Mouse (Mus musculus): ENCODE data around the gene Gm12394. TPM values are rescaled to one million over a fixed set of nuclear protein-coding genes. Genes with fewer than 3 reads are reported as not detected.
"Not testable (repeated sequence)": the region's sequence is repeated elsewhere in the genome, so short reads cannot be mapped to it uniquely, and the experiment has no call there.

The Gm12394 gene
- polyA plus RNA-seq, 1 experiment from 2014 or later: 0.06 TPM

GRCm38 (mm10) chr4:42773893-42774292 is 82.7 kb downstream of the Gm12394 start, which contains the start of gene Ccl21a:
Gene Ccl21a, minus strand, starts transcription at chr4:42773993.
- not testable (repeated sequence) for ATAC-seq (ENCODE audit: low FRiP score, low read depth); H3K36me3 ChIP-seq; H3K9ac ChIP-seq; H3K27me3 ChIP-seq; H3K4me2 ChIP-seq (replicated peaks); H3K9me3 ChIP-seq; H3K4me1 ChIP-seq; H3K27ac ChIP-seq; H3K4me3 ChIP-seq
- no CpG with 5 or more reads among the region's 5 CpGs for WGBS

- H3K36me3 ChIP-seq; H3K27ac ChIP-seq; H3K9ac ChIP-seq; H3K27me3 ChIP-seq; ATAC-seq (ENCODE audit: low FRiP score, low read depth); H3K9me3 ChIP-seq; H3K4me3 ChIP-seq; H3K4me1 ChIP-seq; H3K4me2 ChIP-seq (replicated peaks): not testable (repeated sequence)
- WGBS: no CpG with 5 or more reads among the region's 6 CpGs
Observed at GRCm38 (mm10) chr4:42756477-42756876, 100.1 kb downstream of the Gm12394 start, which contains the start of gene Ccl19. Gene Ccl19, minus strand, starts transcription at chr4:42756577.

GRCm38 (mm10) chr4:42735245-42735644 is 121.3 kb downstream of the Gm12394 start, which contains the start of gene 4930578G10Rik:
Gene 4930578G10Rik, plus strand, starts transcription at chr4:42735545.
- H3K27me3 ChIP-seq; H3K9me3 ChIP-seq; H3K4me2 ChIP-seq (replicated peaks); H3K9ac ChIP-seq; ATAC-seq (ENCODE audit: low FRiP score, low read depth); H3K36me3 ChIP-seq; H3K4me1 ChIP-seq; H3K4me3 ChIP-seq; H3K27ac ChIP-seq: not testable (repeated sequence)
- no CpG with 5 or more reads among the region's 13 CpGs for WGBS

Other genes starting within 250 kb of the Gm12394 start
- not detected in 2 replicates for gene Gm10591, start 244.6 kb downstream of the Gm12394 start, polyA plus RNA-seq (2015; fragmentation: Nextera tagmentation; extraction: Ambion mirVana)
- 0.28 TPM in 1 of 2 replicates, not detected in the other for gene Gm2564, start 227.1 kb downstream of the Gm12394 start, polyA plus RNA-seq (2015; fragmentation: Nextera tagmentation; extraction: Ambion mirVana)
- gene Ccl27b, start 201.5 kb downstream of the Gm12394 start, polyA plus RNA-seq (2015; fragmentation: Nextera tagmentation; extraction: Ambion mirVana): not detected in 2 replicates
- gene Il11ra2, start 194.9 kb downstream of the Gm12394 start, polyA plus RNA-seq (2015; fragmentation: Nextera tagmentation; extraction: Ambion mirVana): not detected in 2 replicates
- not detected in 2 replicates for gene 4930578G10Rik, start 121.2 kb downstream of the Gm12394 start, polyA plus RNA-seq (2015; fragmentation: Nextera tagmentation; extraction: Ambion mirVana)
- not detected in 2 replicates for gene Ccl19, start 100.2 kb downstream of the Gm12394 start, polyA plus RNA-seq (2015; fragmentation: Nextera tagmentation; extraction: Ambion mirVana)
- gene Ccl21a, start 82.8 kb downstream of the Gm12394 start, polyA plus RNA-seq (2015; fragmentation: Nextera tagmentation; extraction: Ambion mirVana): 21.6 and 28.1 TPM in 2 replicates
- gene Fam205a1, start 2.9 kb downstream of the Gm12394 start, polyA plus RNA-seq (2015; fragmentation: Nextera tagmentation; extraction: Ambion mirVana): 0.05 TPM in 1 of 2 replicates, not detected in the other
- gene Fam205c, start 17.5 kb upstream of the Gm12394 start, polyA plus RNA-seq (2015; fragmentation: Nextera tagmentation; extraction: Ambion mirVana): 0.31 TPM in 1 of 2 replicates, not detected in the other
- gene Phf24, start 59.9 kb upstream of the Gm12394 start, polyA plus RNA-seq (2015; fragmentation: Nextera tagmentation; extraction: Ambion mirVana): 0.79 and 0.94 TPM in 2 replicates
- gene Dnajb5, start 93.0 kb upstream of the Gm12394 start, polyA plus RNA-seq (2015; fragmentation: Nextera tagmentation; extraction: Ambion mirVana): 8.9 and 9.0 TPM in 2 replicates
- 0.78 and 1.1 TPM in 2 replicates for gene 1700022I11Rik, start 112.8 kb upstream of the Gm12394 start, polyA plus RNA-seq (2015; fragmentation: Nextera tagmentation; extraction: Ambion mirVana)
- 598 and 608 TPM in 2 replicates for gene Vcp, start 143.7 kb upstream of the Gm12394 start, polyA plus RNA-seq (2015; fragmentation: Nextera tagmentation; extraction: Ambion mirVana)
- 19.5 and 20.7 TPM in 2 replicates for gene Fancg, start 153.7 kb upstream of the Gm12394 start, polyA plus RNA-seq (2015; fragmentation: Nextera tagmentation; extraction: Ambion mirVana)
- gene Pigo, start 169.0 kb upstream of the Gm12394 start, polyA plus RNA-seq (2015; fragmentation: Nextera tagmentation; extraction: Ambion mirVana): 25.7 and 26.0 TPM in 2 replicates
- 343 and 345 TPM in 2 replicates for gene Stoml2, start 174.9 kb upstream of the Gm12394 start, polyA plus RNA-seq (2015; fragmentation: Nextera tagmentation; extraction: Ambion mirVana)
- gene Fam214b, start 189.4 kb upstream of the Gm12394 start, polyA plus RNA-seq (2015; fragmentation: Nextera tagmentation; extraction: Ambion mirVana): 13.7 and 14.7 TPM in 2 replicates
- gene Unc13b, start 202.2 kb upstream of the Gm12394 start, polyA plus RNA-seq (2015; fragmentation: Nextera tagmentation; extraction: Ambion mirVana): 2.5 and 2.7 TPM in 2 replicates